Mouse (Mus musculus) inflammation-experienced regulatory T-cells, adult 6 months (primary cell): ENCODE data around the gene Efcab5. TPM values are rescaled to one million over a fixed set of nuclear protein-coding genes. Genes with fewer than 3 reads are reported as not detected.
"Not testable (repeated sequence)": the region's sequence is repeated elsewhere in the genome, so short reads cannot be mapped to it uniquely, and the experiment has no call there.

Experiments
- ATAC-seq: one replicate; pipeline ENCODE4 v1.8.0; 2017
- polyA plus RNA-seq, 3 experiments: library from polyadenylated mRNA; unstranded; fragments of 100-300 nt; shearing (Covaris generic); gene quantifications; one replicate each; pipeline ENCODE4 v1.2.1; 2017

Gene Efcab5
- polyA plus RNA-seq, 3 experiments from 2014 or later: 0.15 to 0.60 TPM; not detected in 1

DNA sequence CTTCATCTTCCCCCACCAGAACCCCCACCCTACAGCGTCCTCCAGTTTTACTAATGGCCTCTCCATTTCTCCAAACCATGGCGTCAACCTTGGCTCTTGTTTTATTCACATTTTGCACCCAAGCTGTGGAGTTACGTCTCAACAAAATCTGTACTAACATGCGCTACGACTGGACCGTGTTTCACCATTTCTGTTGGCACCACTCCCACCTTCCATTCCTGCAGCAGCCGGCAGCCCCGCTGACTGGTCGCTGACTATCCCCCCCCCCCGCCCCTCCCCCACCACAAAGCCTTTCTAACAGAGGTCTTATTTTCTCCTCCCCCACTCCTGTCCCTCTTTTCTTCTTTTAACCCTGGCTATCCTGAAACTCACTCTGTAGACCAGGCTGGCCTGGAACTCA, 93.6 kb downstream of the Efcab5 start:
- no peak for ATAC-seq

DNA sequence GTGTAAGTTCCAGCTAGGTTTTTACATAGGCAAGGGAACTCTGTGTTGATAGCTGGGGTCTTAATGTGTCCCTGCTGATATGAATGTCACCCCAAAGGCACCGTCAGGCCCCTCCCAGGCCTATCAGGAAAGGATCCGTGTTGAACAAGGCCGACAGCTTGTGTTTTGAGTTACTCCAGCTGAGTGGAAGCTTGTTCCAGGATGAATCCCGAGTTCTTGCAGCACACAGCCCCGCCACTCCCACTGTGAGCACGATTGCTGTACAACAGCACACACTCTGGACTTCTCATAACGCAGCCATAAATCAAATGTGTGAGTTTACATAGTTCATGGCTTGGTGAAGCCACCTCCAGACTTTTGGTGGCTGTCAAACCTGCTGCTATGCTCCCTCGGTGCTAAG, 94.6 kb downstream of the Efcab5 start:
- ATAC-seq: no peak

DNA sequence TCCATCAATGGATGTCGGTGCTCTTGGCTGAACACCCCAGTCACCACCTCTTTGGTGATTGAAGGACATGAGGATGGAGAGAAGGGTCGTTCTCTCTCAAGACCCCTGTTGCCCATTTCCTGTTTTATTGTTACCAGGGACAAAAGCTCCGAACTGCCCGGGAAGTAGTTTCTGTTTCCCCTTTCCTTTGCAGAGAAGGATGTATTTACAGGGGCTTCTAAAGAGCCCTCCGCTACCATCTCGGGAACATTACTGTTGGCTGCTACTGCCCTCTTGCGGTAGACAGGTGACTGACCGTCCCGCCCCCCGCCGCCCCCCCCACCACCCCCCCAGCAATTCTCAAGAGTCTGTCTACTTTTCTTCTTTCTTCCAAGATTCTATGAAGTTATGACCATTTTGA, 95.6 kb downstream of the Efcab5 start:
- no peak for ATAC-seq

DNA sequence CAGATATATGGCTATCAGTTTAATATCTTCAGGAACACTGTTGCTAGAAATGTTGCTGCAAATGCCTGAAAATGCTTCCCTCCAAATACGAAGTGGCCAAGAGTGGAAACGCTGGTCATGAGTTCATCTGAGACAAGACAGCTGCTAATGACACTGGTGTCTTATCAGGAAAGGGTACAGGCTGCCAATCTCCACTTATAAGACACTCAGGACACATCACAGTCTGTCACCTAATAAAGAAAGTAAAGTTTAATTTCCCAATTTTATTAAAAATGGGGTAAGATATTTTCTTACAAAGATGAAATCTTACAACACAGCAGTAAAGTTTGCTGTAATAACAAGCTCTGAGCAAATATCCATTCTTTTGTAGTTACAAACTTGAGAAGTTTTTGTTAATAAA, 99.6 kb downstream of the Efcab5 start:
- no peak for ATAC-seq

DNA sequence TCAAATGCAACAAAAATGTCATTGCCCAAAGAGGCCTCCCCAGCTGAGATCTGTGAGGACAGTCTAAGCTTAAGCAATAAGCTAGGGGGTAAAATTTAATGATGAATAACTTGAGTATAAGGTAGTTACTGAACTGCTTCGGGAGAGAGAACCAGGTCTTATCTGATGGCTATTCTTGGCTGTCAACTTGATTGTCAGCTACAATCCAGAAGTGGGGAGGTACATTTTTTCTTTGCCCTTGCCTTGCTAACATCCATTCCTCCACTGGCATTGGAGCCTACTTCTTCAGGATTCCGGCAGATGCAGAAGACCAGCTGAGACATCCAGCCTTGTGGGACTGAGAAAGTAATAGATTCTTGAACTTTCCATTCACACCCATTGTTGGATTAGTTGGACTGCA, 101.8 kb downstream of the Efcab5 start:
- ATAC-seq: no peak

DNA sequence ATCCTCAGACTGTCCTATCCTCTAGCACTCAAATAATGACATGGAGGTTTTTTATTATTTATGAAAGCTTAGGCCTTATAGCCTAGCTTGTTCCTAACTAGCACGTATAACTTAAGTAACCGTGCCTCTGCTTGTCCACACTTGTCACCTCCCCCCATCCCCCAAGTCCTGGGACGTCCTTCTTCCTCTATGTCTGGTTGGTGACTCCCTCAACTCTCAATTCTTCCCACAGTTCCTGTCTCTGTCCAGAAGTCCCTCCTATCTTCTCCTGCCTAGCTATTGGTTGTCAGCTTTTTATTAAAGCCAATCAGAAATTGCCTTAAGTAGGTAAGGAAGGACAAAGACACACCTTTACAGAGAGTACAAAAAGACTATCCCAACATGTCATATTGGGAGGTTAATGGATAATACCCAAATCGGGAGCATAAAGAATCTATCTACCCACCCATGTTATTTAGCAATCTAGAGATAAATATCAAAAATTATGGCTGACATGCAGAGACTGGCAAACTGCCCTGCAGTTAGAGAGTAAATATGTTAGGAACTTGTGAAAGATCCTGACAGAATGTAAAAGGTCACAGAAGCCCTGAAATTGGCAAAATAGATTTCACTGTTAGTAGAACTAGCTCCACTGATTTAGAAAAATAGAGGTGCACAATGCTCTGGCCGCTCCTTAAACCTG, 104.6 kb downstream of the Efcab5 start:
- no peak for ATAC-seq

DNA sequence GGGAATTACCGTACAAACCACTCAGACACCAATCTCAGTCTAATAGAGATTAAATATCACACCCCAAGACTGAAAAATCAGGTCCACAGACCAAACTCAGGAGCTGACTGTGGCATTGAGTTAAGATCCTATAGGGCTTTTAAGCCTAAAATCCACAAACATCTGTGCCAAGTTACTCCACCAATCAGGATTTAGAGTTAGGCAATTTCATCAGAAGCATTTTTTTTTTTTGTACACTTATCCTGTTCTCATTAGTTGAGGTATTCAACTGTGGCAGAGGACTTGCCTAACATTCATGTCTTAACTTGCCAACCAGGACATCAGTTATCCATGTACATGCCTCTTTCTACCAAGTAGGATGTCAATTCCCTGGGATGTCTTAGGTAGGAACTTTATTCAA, 109.4 kb downstream of the Efcab5 start:
- no peak for ATAC-seq

DNA sequence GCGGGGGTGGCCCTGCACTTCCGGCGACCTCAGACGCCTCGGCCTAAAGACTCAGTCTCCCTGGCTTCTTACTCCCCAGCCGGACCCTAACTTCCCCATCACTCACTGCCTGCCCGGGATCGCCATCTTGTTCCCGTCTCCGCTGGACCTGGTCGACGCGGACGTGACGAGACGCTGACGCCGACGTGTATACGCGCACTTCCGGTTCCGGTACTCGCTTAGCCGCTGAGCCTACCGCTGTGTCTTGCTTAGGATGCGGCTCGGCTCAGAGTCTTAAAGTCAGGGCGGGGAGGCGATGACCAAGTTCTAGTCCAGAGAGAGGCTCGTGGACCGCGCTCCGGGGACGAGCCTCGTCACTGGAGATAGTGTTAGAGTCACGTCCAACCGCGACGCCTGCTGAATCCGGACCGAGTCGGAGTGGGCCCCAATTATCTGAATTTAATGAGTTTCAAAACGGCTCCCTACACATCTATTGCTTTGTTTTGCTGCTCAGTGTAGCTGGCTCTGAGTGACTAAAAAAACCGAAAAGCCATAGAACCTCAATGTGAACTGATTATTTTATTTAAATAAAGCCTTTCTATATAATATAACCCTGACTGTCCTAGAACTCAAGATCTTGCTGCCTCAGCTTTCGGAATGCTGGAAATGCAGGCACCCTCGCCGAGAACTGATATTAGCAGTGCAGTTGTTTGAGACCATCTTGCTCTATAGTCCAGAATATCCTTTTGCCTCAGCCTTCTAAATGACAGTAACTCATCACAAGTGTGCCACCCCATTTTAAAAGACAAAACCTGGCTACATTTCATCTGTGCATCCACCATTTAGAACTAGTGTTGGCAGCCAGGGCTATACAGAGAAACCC, 110.3 kb downstream of the Efcab5 start, which contains the start of gene Nsrp1:
Nsrp1 (minus strand) TSS at position 163 of the 862 bp plus-strand sequence.
- ATAC-seq: peak; percentile 100

DNA sequence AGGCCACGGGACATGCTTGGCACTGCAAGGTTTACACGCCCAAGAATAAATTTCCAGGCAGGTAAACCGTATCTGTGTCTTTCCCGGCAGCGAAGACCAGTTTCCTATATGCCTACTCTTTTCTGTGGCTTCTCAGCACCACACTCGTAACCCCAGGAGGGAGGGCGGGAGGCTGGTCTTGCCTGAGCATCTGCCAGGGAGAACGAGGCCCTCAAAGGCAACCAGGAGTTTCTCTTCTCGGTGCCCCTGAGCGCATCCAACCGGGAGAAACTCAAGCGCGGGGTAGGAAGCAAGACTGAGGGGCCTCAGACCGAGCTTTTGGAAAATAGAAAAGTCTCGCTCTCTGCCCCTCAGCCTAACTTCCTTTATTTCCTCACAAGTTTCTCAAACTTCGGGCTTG, 111.0 kb downstream of the Efcab5 start:
- peak; percentile 25 for ATAC-seq

DNA sequence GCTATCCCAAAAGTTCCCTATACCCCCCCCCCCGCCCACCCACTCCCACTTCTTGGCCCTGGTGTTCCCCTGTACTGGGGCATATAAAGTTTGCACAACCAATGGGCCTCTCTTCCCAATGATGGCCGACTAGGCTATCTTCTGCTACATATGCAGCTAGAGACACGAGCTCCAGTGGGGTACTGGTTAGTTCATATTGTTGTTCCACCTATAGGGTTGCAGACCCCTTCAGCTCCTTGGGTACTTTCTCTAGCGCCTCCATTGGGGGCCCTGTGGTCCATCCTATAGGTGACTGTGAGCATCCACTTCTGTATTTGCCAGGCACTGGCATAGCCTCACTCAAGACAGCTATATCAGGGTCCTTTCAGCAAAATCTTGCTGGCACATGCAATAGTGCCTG, 111.4 kb downstream of the Efcab5 start:
- ATAC-seq: not testable (repeated sequence)

DNA sequence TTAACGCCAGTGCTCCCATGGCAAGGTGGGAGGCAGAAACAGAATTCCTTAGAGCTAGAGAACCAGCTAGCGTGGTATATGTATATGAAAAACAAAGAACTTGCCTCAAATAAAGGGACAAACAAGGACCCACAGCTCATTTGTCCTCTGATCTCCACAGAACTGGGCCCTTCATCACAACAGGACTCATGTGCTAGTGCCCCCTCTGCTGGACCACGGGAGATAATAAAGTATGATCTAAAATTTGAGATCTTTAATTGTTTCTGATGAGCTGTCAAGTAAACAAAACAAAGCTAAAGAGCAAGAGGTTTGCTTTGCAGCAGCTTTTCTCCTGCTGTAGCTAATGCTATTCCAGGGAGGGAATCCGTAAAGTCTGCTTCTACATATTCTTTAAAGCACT, 118.0 kb downstream of the Efcab5 start:
- ATAC-seq: no peak

DNA sequence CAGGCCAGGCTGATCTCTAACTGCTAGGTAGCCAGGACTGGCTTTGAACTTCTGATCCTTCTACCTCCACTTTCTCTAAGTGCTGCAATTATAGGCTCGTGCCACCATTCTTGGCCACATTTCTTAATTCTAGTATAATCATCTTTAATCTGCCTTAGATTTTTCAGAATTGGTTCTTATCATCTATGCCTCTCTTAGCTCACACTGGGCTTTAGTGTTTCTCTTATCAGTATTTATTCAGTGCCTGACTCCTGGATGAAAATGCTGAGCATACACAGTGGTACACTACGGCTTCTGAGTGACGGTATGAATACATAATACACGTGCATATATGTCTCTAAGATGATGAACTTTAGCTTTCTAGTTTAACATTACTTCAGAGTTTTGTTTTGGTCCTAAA, 119.9 kb downstream of the Efcab5 start:
- ATAC-seq: no peak

DNA sequence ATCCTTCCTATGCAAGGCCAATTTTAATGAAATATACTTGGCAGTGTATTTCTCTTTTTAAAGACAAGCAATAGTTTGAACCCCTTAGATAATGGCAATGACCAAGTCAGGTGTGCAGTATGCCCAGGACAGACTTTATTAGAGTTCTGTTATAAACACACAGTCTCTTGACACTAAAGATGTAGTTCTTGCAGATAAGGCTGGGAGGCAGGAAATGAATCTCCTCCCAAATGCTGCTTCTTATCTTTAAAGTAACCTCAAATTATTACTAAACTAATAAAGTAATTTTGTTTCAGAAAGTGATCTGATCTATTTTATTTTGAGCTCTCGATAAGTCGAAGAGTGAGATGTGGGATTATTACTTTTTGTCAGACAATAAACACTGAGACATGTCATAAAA, 125.4 kb downstream of the Efcab5 start:
- no peak for ATAC-seq

DNA sequence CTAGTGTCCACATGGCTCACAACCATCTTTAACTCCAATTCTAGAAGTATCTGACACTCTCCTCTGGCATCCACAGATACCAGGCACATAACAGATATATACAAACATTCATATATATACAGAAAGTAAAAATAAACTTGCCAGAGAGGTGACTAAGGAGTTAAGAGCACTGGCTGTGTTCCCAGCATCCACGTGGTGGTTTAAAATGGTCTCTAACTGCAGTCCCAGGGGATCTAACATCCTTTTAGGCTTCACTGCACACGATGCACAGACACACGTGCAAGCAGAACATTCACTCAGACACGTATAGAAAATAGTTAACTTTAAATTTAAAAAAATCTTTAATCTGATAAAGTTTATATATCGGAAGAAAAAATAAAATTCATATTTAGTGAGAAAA, 126.8 kb downstream of the Efcab5 start:
- no peak for ATAC-seq

DNA sequence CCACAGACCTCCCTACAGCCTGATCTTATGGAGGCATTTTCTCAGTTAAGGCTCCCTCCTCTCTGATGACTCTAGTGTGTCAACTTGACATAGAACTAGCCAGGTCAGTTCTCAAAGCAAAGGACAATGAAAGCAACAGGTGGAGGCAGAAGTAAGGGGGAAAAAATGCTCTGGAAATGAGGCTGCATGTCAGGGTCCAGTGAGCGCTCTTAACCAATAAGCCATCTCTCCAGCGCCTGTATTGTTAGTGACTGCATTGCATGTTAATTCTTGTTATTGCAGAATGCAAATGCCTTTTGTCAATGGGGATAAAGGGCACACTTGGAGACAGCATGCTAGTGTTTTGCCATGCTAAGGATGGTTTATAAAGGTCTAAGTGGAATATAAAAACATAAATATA, 146.0 kb downstream of the Efcab5 start:
- ATAC-seq: no peak

DNA sequence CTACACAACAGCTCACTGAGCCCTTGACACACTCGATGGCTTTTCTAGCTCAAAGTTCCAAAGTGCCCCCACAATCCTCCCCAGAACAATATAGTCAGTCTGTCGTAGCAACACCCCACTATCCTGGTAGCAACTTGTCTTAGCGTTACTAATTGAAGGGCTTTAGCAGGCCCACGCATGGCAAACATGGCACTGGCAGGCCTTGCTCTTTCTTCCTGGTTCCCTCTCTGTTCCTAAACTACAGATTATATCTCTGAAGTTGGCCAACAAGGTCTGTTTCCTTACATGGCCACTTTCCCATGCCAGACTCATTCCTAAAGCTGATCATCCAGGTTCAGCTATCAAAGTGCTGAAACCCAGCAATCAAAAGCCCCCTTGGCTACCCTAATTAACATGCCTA, 146.9 kb downstream of the Efcab5 start:
- no peak for ATAC-seq

Other genes starting within 250 kb of the Efcab5 start
- gene Slc6a4, start 190.4 kb downstream of the Efcab5 start, polyA plus RNA-seq: not detected
- gene Nsrp1, start 110.5 kb downstream of the Efcab5 start, polyA plus RNA-seq: 10 to 100 TPM; 59.6 to 90.3 (median 71.1) TPM
- gene Ssh2, start 27.3 kb upstream of the Efcab5 start, polyA plus RNA-seq: 100 to 1,000 TPM in 1 of 3 experiments, 10 to 100 TPM in 2; 41.1 to 101 (median 73.4) TPM